Mouse (Mus musculus) hindbrain, embryonic 11.5 days (tissue): ENCODE results near the gene Atp5h. TPM values are rescaled to one million over a fixed set of nuclear protein-coding genes. Genes with fewer than 3 reads are reported as not detected.

Experiments
- ATAC-seq: fragments of 200-750 bp; cut with Nextera tagmentation; 2 replicates; pipeline ENCODE4 v1.8.0; 2017; ENCODE audit warnings: mild to moderate bottlenecking, moderate TSS enrichment, moderate library complexity; ENCODE audit not compliant: low FRiP score
- DNase-seq: peaks from one replicate; pipeline ENCODE4 v3.0.0-alpha.2; 2015; ENCODE audit warnings: low spot score
- H3K27ac ChIP-seq: fragments of 300-500 bp; sonication (generic); 2 replicates; pipeline ENCODE4 v1.5.1; 2014; ENCODE audit warnings: mild to moderate bottlenecking, low read depth, low read length
- H3K27me3 ChIP-seq: fragments of 300-500 bp; sonication (generic); 2 replicates; pipeline ENCODE4 v1.6.1; 2014; ENCODE audit warnings: mild to moderate bottlenecking, low read length, moderate library complexity, mixed read lengths; ENCODE audit not compliant: control insufficient read depth, insufficient read depth
- H3K36me3 ChIP-seq: fragments of 300-500 bp; sonication (generic); 2 replicates; pipeline ENCODE4 v1.6.1; 2014; ENCODE audit warnings: mild to moderate bottlenecking, low read length, moderate library complexity, mixed read lengths; ENCODE audit not compliant: control insufficient read depth, insufficient read depth
- H3K4me1 ChIP-seq: fragments of 300-500 bp; sonication (generic); replicated peaks from 2 replicates; pipeline ENCODE4 v1.6.1; 2014; ENCODE audit warnings: low read length, mixed read lengths; ENCODE audit not compliant: control insufficient read depth, insufficient read depth
- H3K4me2 ChIP-seq: fragments of 300-500 bp; sonication (generic); replicated peaks from 2 replicates; pipeline ENCODE4 v1.6.1; 2014; ENCODE audit warnings: mild to moderate bottlenecking, low read depth, low read length
- H3K4me3 ChIP-seq: fragments of 300-500 bp; sonication (generic); 2 replicates; pipeline ENCODE4 v1.5.1; 2014; ENCODE audit warnings: low read depth, low read length
- H3K9ac ChIP-seq: fragments of 300-500 bp; sonication (generic); 2 replicates; pipeline ENCODE4 v1.6.1; 2014; ENCODE audit warnings: low read depth, low read length
- H3K9me3 ChIP-seq: fragments of 300-500 bp; sonication (generic); 2 replicates; pipeline ENCODE4 v1.6.1; 2016; ENCODE audit warnings: low read length; ENCODE audit not compliant: control insufficient read depth
- WGBS: fragments of 180-500 bp; shearing (Covaris S2); extraction: QIAGEN DNeasy Blood & Tissue Kit; methylation state at CpG from one replicate; pipeline ENCODE4 v1.1.7; 2014; 5-methylcytosine and 5-hydroxymethylcytosine counted together
- polyA plus RNA-seq: library from polyadenylated mRNA; unstranded; fragments of >200 nt; fragmentation: Nextera tagmentation; extraction: Ambion mirVana; gene quantifications from 2 replicates; pipeline ENCODE4 v1.2.1, GENCODE M21; 2014

Atp5h gene
- polyA plus RNA-seq, 1 experiment from 2014 or later = 899 TPM

GRCm38 (mm10) chr11:115446906-115447305, 27.1 kb upstream of the Atp5h start:
- Histone ChIP-seq H3K9me3 (no peaks in the 10 kb centered on the region), H3K4me1 (no peaks in the 10 kb centered on the region), H3K4me3 (no peak overlapping the region), H3K27me3 (no peaks in the 10 kb centered on the region), H3K4me2 (no peak overlapping the region; the same call in 1 of the 2 replicates), H3K9ac (no peak overlapping the region), H3K36me3 (no peaks in the 10 kb centered on the region), H3K27ac (no peak overlapping the region)
- no peak for ATAC-seq
- 69% methylated on average over 3 of the region's 3 CpGs for WGBS
- DNase-seq = no peak

- Histone ChIP-seq H3K4me1 (no peaks in the 10 kb centered on the region; the same call in 1 of the 2 replicates), H3K27ac (no peak overlapping the region), H3K9ac (no peak overlapping the region), H3K36me3 (no peaks in the 10 kb centered on the region), H3K9me3 (no peaks in the 10 kb centered on the region), H3K27me3 (no peaks in the 10 kb centered on the region), H3K4me2 (no peak overlapping the region), H3K4me3 (no peak overlapping the region)
- no peak for DNase-seq
- 54% methylated on average over 15 of the region's 15 CpGs for WGBS
- no peak for ATAC-seq
Measured at GRCm38 (mm10) chr11:115441417-115441816, 21.7 kb upstream of the Atp5h start.

- Histone ChIP-seq H3K4me3 (no peak within 1 kb of the TSS), H3K4me2 (no peak within 1 kb of the TSS), H3K27me3 (no peaks in the 10 kb centered on the region), H3K4me1 (peaks cover 8% of the 10 kb centered on the region; the same call in 1 of the 2 replicates), H3K9ac (no peak within 1 kb of the TSS), H3K9me3 (no peaks in the 10 kb centered on the region), H3K36me3 (no peaks in the 10 kb centered on the region), H3K27ac (no peak within 1 kb of the TSS)
- WGBS = 92% methylated on average over 9 of the region's 9 CpGs
- ATAC-seq = no peak
- no peak for DNase-seq
Measured at GRCm38 (mm10) chr11:115439906-115440595, 20.3 kb upstream of the Atp5h start, which contains the start of gene Trim80. TSS of gene Trim80 (plus strand) at chr11:115440545.

GRCm38 (mm10) chr11:115439326-115439725, 19.6 kb upstream of the Atp5h start:
- no peaks in the 10 kb centered on the region for H3K27me3 ChIP-seq
- no peak overlapping the region for H3K4me3 ChIP-seq
- no peak overlapping the region for H3K9ac ChIP-seq
- 90% methylated on average over 3 of the region's 3 CpGs for WGBS
- DNase-seq = no peak
- H3K36me3 ChIP-seq = no peaks in the 10 kb centered on the region
- H3K4me2 ChIP-seq = no peak overlapping the region
- H3K27ac ChIP-seq = no peak overlapping the region
- no peaks in the 10 kb centered on the region for H3K9me3 ChIP-seq
- peaks cover 8% of the 10 kb centered on the region; the same call in 1 of the 2 replicates for H3K4me1 ChIP-seq
- ATAC-seq = no peak

GRCm38 (mm10) chr11:115437571-115438122, 17.9 kb upstream of the Atp5h start:
- peaks cover 8% of the 10 kb centered on the region; the same call in 1 of the 2 replicates for H3K4me1 ChIP-seq
- H3K4me3 ChIP-seq = no peak overlapping the region
- H3K4me2 ChIP-seq = no peak overlapping the region
- 86% methylated on average over 5 of the region's 5 CpGs for WGBS
- DNase-seq = no peak
- no peaks in the 10 kb centered on the region for H3K9me3 ChIP-seq
- H3K27ac ChIP-seq = no peak overlapping the region
- H3K9ac ChIP-seq = no peak overlapping the region
- H3K27me3 ChIP-seq = no peaks in the 10 kb centered on the region
- H3K36me3 ChIP-seq = no peaks in the 10 kb centered on the region
- ATAC-seq = no peak

- H3K4me2 ChIP-seq = peak overlapping the region; percentile 58
- no peaks in the 10 kb centered on the region for H3K27me3 ChIP-seq
- DNase-seq (peak; percentile 66), ATAC-seq (no peak)
- peak overlapping the region; percentile 52 for H3K9ac ChIP-seq
- H3K9me3 ChIP-seq = no peaks in the 10 kb centered on the region
- H3K27ac ChIP-seq = no peak overlapping the region
- peak overlapping the region; percentile 23 for H3K4me3 ChIP-seq
- peaks cover 8% of the 10 kb centered on the region; the same call in 1 of the 2 replicates for H3K4me1 ChIP-seq
- 3% methylated on average over 31 of the region's 31 CpGs for WGBS
- no peaks in the 10 kb centered on the region for H3K36me3 ChIP-seq
Measured at GRCm38 (mm10) chr11:115435596-115436337, 16.0 kb upstream of the Atp5h start.

GRCm38 (mm10) chr11:115433342-115433741, 13.6 kb upstream of the Atp5h start:
- H3K27me3 ChIP-seq = no peaks in the 10 kb centered on the region
- no peaks in the 10 kb centered on the region for H3K9me3 ChIP-seq
- DNase-seq (no peak), ATAC-seq (no peak)
- H3K9ac ChIP-seq = no peak overlapping the region
- no peak overlapping the region for H3K4me3 ChIP-seq
- H3K27ac ChIP-seq = no peak overlapping the region
- peaks cover 8% of the 10 kb centered on the region; the same call in 1 of the 2 replicates for H3K4me1 ChIP-seq
- peaks cover 9% of the 10 kb centered on the region; the same call in 1 of the 2 replicates for H3K36me3 ChIP-seq
- WGBS = 87% methylated on average over 6 of the region's 6 CpGs
- H3K4me2 ChIP-seq = no peak overlapping the region

- peaks cover 9% of the 10 kb centered on the region; the same call in 1 of the 2 replicates for H3K36me3 ChIP-seq
Measured at GRCm38 (mm10) chr11:115432814-115433213, 13.1 kb upstream of the Atp5h start.

More at GRCm38 (mm10) chr11:115432814-115433213, 13.1 kb upstream of the Atp5h start:
- Histone ChIP-seq H3K4me1 (peaks cover 11% of the 10 kb centered on the region), H3K27me3 (no peaks in the 10 kb centered on the region), H3K9me3 (no peaks in the 10 kb centered on the region), H3K27ac (no peak overlapping the region), H3K4me2 (no peak overlapping the region), H3K9ac (no peak overlapping the region), H3K4me3 (no peak overlapping the region)
- 77% methylated on average over 4 of the region's 4 CpGs for WGBS
- ATAC-seq (no peak), DNase-seq (no peak)
